Mouse (Mus musculus): Measurements from ENCODE around the gene Gm21173. TPM values are rescaled to one million over a fixed set of nuclear protein-coding genes. Genes with fewer than 3 reads are reported as not detected.
"Not testable (repeated sequence)": the region's sequence is repeated elsewhere in the genome, so short reads cannot be mapped to it uniquely, and the experiment has no call there.

Gm21173 gene
- not detected in 2 replicates for polyA plus RNA-seq (2015; fragmentation: Nextera tagmentation; extraction: Ambion mirVana)

DNA sequence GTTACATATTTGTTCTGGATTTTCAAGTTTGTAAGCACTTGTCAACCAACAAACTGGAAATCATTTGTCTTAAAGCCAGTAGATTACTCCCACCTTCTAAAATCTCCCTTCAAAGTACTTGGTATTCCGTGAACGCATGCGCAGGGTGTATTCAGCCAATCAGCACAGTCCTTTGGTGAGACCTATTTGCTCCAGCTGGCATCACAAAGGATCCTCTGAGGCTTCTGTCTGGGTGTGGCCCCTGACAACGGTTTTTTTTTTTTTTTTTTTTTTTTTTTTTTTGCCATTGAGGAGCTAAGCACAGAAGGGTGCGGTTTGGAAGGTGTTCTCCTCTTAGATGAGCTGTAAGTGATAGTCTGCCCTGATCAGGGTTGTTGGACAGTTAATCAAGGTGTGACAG lies at the start of gene Gm21173:
Gene Gm21173, plus strand, starts transcription at position 301 of the 400 bp plus-strand sequence.
- H3K9me3 ChIP-seq (replicated peaks; ENCODE audit: low read length); DNase-seq (ENCODE audit: low spot score); H3K4me1 ChIP-seq (replicated peaks; ENCODE audit: insufficient read depth, low read length); H3K4me2 ChIP-seq (ENCODE audit: low read length); H3K27me3 ChIP-seq (ENCODE audit: insufficient read depth, low read length); H3K36me3 ChIP-seq (ENCODE audit: insufficient read depth, low read length); ATAC-seq (replicated peaks; ENCODE audit: low FRiP score, low read depth); H3K27ac ChIP-seq; H3K9ac ChIP-seq (ENCODE audit: low read depth, low read length); H3K4me3 ChIP-seq (replicated peaks; ENCODE audit: low read depth, low read length): not testable (repeated sequence)
- no CpG with 5 or more reads among the region's 5 CpGs for whole genome bisulfite sequencing

All from kidney, postnatal 0 days (tissue).